Mouse (Mus musculus) spleen, adult 2 months (tissue): ENCODE measurements around the gene Haus6.

Source experiments
- CTCF ChIP-seq: fragments of 200-500 bp; IDR thresholded peaks from 2 replicates; pipeline ENCODE4 v1.5.1; 2011; ENCODE audit warnings: mild to moderate bottlenecking, inconsistent platforms; ENCODE audit not compliant: insufficient read depth, insufficient read length, insufficient replicate concordance; ENCODE audit errors: extremely low read depth
- POLR2A ChIP-seq: fragments of 200-500 bp; IDR thresholded peaks from 2 replicates; pipeline ENCODE4 v1.6.1; 2011; ENCODE audit warnings: low read depth, low read length, inconsistent platforms

- no peak for TF ChIP-seq POLR2A
- no peak for TF ChIP-seq CTCF
These were observed 31.3 kb downstream of the Haus6 start for GRCm38 (mm10) chr4:86580591-86580990.
